Mouse (Mus musculus): Measurements from ENCODE around the gene Hlcs. TPM values are rescaled to one million over a fixed set of nuclear protein-coding genes. Genes with fewer than 3 reads are reported as not detected.
A peak's percentile ranks its signal among the peaks of the same experiment; 100 is the strongest.

Hlcs gene
- polyA plus RNA-seq, 1 experiment from 2014 or later, result 4.0 TPM

DNA sequence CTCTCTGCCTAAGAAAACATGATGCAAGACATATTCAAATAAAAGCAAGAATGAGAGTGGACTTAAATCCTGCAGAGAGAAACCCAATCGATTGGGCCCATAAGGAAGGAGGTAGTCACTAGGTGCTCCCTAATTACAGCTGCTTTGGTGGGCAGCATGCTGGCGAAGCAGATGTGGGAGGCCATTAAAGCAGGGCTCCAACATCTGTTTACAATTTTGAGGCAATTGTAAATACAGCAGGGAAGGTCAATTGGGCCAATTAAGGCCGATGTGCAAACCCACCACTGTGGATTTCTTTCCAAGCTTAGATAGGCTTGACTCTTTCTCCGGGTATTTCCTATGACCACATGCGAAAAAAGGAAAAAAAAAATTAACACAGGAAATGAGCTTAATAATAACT is 117.5 kb downstream of the Hlcs start:
- no peak for DNase-seq (ENCODE audit: low spot score)
- H3K27ac ChIP-seq (ENCODE audit: low read depth, low read length), result no peak overlapping the region
- no peaks in the 10 kb centered on the region for H3K36me3 ChIP-seq (ENCODE audit: control insufficient read depth, insufficient read depth, low read length)
- no peak overlapping the region for H3K4me3 ChIP-seq (ENCODE audit: low read depth, low read length)
- no peak for ATAC-seq
- H3K4me1 ChIP-seq (ENCODE audit: control insufficient read depth, insufficient read depth, low read length), result peaks cover 5% of the 10 kb centered on the region; the same call in 1 of the 2 replicates
- H3K4me2 ChIP-seq (ENCODE audit: low read length), result no peak overlapping the region
- H3K9ac ChIP-seq (ENCODE audit: low read length), result no peak overlapping the region
- no peaks in the 10 kb centered on the region for H3K9me3 ChIP-seq (replicated peaks; ENCODE audit: control insufficient read depth, low read length)
- WGBS, result 78% methylated on average over 5 of the region's 5 CpGs
- 0 out of 2 replicates have a peak, but pooled peaks cover 2% of the 10 kb centered on the region for H3K27me3 ChIP-seq (replicated peaks; ENCODE audit: control insufficient read depth, insufficient read depth, low read length)

DNA sequence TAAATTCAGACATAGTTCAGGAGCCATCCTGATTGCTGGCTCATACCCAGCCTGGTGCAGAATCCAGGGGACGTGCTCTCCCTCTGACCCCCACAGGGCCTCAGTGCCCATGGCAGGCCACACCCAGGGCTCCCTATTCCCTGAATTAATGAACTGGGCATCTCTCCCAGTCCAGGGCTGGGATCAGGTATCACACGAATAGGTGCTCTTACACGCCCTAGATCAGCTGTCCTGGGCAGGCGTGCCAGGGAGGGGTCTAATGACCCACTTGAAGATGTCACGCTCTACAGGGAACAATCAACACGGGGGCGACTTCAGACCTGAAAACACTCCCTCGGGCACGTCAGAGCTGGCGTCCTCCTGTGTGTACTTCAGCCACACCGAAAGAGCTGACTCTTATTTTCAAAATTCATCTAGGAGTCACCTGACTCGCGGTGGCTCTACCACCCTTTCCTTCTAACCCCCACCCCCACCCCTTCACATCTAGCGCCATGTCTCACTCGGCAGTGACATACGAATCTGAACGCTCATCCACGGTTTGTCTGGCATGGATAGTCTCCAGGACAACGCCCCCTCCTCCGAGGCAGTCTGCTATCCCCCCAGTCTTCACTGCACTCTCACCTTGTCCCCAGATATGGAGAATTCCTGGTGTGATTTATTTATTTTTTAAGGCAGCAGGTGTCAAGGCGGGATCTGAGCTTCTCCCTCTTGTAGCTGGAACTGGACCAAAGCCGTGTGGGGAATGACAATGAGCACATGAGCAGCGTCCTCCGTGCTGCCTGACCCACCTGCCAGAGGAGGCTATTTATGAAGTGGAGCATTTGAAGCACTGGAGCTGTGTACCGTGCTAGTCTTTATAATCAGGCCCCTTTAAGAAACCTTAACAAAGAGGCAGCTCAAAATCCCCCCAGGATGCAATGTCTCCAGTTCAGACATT is 121.7 kb downstream of the Hlcs start:
- H3K9me3 ChIP-seq (replicated peaks; ENCODE audit: control insufficient read depth, low read length), result no peaks in the 10 kb centered on the region
- H3K4me1 ChIP-seq (ENCODE audit: control insufficient read depth, insufficient read depth, low read length), result peaks cover 5% of the 10 kb centered on the region; the same call in 1 of the 2 replicates
- H3K27ac ChIP-seq (ENCODE audit: low read depth, low read length), result no peak overlapping the region
- H3K4me2 ChIP-seq (ENCODE audit: low read length), result no peak overlapping the region
- H3K27me3 ChIP-seq (replicated peaks; ENCODE audit: control insufficient read depth, insufficient read depth, low read length), result peaks cover 2% of the 10 kb centered on the region; the same call in 1 of the 2 replicates
- peak; percentile 42 for DNase-seq (ENCODE audit: low spot score)
- ATAC-seq, result 0 out of 2 replicates have a peak, but pooled peaks have one; percentile 40
- H3K36me3 ChIP-seq (ENCODE audit: control insufficient read depth, insufficient read depth, low read length), result no peaks in the 10 kb centered on the region
- 76% methylated on average over 25 of the region's 25 CpGs for WGBS
- H3K9ac ChIP-seq (ENCODE audit: low read length), result no peak overlapping the region
- H3K4me3 ChIP-seq (ENCODE audit: low read depth, low read length), result no peak overlapping the region

DNA sequence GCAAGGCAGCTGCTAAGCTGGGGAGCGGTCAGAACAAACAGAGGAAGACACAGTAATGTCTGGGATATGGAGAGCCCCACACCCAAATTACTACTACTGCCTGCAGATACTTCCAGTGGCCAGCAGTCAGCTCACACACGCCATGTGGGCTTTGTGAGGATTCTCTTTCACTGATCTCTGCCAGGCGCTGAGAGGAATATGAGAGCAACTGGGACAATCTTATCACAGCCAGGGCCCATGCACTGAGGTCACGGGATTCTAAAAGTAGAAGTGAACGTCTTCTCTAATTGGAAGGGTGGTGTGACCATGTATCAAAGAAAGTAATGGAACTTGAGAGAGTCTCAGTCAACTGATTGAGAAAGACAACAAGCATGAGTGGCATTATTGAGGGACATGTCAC is 123.1 kb downstream of the Hlcs start:
- no peak overlapping the region for H3K4me3 ChIP-seq (ENCODE audit: low read depth, low read length)
- no peaks in the 10 kb centered on the region for H3K9me3 ChIP-seq (replicated peaks; ENCODE audit: control insufficient read depth, low read length)
- no peak overlapping the region for H3K4me2 ChIP-seq (ENCODE audit: low read length)
- H3K9ac ChIP-seq (ENCODE audit: low read length), result no peak overlapping the region
- 93% methylated on average over 5 of the region's 5 CpGs for WGBS
- peaks cover 7% of the 10 kb centered on the region; the same call in 1 of the 2 replicates for H3K27me3 ChIP-seq (replicated peaks; ENCODE audit: control insufficient read depth, insufficient read depth, low read length)
- no peaks in the 10 kb centered on the region for H3K36me3 ChIP-seq (ENCODE audit: control insufficient read depth, insufficient read depth, low read length)
- H3K27ac ChIP-seq (ENCODE audit: low read depth, low read length), result no peak overlapping the region
- ATAC-seq, result no peak
- no peak for DNase-seq (ENCODE audit: low spot score)
- H3K4me1 ChIP-seq (ENCODE audit: control insufficient read depth, insufficient read depth, low read length), result peaks cover 5% of the 10 kb centered on the region; the same call in 1 of the 2 replicates

DNA sequence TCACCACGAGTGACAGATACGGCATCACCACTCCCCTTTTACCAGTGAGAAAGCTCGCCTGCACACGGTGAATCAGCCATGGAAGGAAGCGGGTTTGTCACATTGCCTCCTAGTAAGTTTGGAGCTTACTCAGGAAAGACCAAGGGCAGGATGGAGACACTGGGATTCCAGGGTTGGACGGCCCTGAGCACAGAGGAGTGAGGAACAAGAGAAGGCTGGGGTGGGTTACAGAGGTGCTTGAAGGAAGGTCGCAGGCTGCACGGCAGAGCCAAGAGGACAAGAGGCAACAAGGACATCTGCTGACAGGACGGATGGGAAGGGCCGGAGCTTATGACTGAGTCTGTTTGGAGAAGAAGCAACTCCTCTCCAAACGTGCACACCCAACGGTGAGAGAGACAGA is 126.8 kb downstream of the Hlcs start:
- ATAC-seq (no peak), DNase-seq (ENCODE audit: low spot score) (no peak)
- Histone ChIP-seq H3K9ac (ENCODE audit: low read length) (no peak overlapping the region), H3K36me3 (ENCODE audit: control insufficient read depth, insufficient read depth, low read length) (no peaks in the 10 kb centered on the region), H3K27ac (ENCODE audit: low read depth, low read length) (no peak overlapping the region), H3K27me3 (replicated peaks; ENCODE audit: control insufficient read depth, insufficient read depth, low read length) (peaks cover 31% of the 10 kb centered on the region), H3K4me1 (ENCODE audit: control insufficient read depth, insufficient read depth, low read length) (peaks cover 3% of the 10 kb centered on the region; the same call in 1 of the 2 replicates), H3K4me3 (ENCODE audit: low read depth, low read length) (no peak overlapping the region), H3K4me2 (ENCODE audit: low read length) (no peak overlapping the region), H3K9me3 (replicated peaks; ENCODE audit: control insufficient read depth, low read length) (no peaks in the 10 kb centered on the region)
- WGBS, result 84% methylated on average over 12 of the region's 12 CpGs

DNA sequence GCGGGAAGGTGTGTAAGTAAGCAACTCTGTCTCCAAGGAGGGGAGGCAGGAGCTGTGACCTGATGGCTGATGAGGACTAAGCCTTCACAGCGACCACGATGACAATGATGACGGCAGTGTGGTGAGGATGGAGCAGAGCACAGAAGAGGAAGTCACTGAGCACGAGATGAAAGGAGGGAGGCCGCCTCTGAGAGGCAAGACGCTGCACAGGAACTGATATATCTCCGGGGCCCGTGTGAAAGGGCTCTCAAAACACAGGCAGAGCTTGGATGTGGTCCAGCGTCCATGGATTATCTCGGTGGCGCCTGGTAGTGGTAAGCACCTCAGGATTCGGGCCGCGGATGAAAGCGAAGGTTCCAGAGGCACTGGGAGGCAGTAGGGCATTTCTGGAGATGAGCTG is 127.9 kb downstream of the Hlcs start:
- Histone ChIP-seq H3K36me3 (ENCODE audit: control insufficient read depth, insufficient read depth, low read length) (no peaks in the 10 kb centered on the region), H3K9me3 (replicated peaks; ENCODE audit: control insufficient read depth, low read length) (no peaks in the 10 kb centered on the region), H3K27ac (ENCODE audit: low read depth, low read length) (no peak overlapping the region), H3K4me1 (ENCODE audit: control insufficient read depth, insufficient read depth, low read length) (no peaks in the 10 kb centered on the region), H3K4me3 (ENCODE audit: low read depth, low read length) (no peak overlapping the region), H3K9ac (ENCODE audit: low read length) (no peak overlapping the region), H3K4me2 (ENCODE audit: low read length) (no peak overlapping the region), H3K27me3 (replicated peaks; ENCODE audit: control insufficient read depth, insufficient read depth, low read length) (peaks cover 37% of the 10 kb centered on the region)
- ATAC-seq, result no peak
- no peak for DNase-seq (ENCODE audit: low spot score)
- 61% methylated on average over 16 of the region's 16 CpGs for WGBS

DNA sequence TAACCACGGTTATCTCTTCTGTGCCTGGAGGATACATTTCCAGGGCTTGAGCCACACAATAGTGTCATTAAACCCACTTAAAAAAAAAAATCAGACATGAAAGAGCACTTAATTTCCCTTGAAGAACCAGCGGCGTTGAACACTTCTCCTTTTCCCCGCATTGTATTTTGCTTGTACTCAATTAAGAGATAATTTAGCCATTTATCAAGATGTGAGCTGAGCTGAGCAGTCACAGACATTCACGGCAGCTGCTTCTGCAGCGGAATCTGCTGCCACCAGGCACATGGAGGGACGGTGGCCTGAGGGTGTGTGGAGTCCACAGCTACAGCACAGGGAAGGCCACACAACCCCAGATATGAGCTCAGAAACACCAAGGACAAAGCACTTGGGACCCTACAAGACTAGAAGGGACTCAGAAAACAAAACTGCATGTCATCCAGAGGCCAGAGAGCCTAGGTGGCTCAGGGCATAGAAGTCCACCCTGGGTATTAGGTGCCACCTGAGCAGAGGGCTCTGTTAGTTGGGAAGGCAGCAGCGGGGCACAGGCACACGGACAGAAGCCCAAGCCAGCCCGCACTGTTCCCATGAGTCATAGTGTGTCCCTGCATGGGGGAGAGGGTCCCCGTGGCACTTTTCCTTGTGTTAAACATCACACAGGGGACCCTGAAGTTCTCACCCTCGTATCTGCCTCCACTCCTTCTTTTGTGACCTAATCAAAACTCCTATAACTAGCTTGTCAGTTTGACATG is 133.1 kb downstream of the Hlcs start:
- Histone ChIP-seq H3K27me3 (replicated peaks; ENCODE audit: control insufficient read depth, insufficient read depth, low read length) (peaks cover 50% of the 10 kb centered on the region), H3K27ac (ENCODE audit: low read depth, low read length) (no peak overlapping the region), H3K4me3 (ENCODE audit: low read depth, low read length) (no peak overlapping the region), H3K9me3 (replicated peaks; ENCODE audit: control insufficient read depth, low read length) (no peaks in the 10 kb centered on the region), H3K4me1 (ENCODE audit: control insufficient read depth, insufficient read depth, low read length) (peaks cover 27% of the 10 kb centered on the region), H3K4me2 (ENCODE audit: low read length) (peak overlapping the region; percentile 38), H3K36me3 (ENCODE audit: control insufficient read depth, insufficient read depth, low read length) (no peaks in the 10 kb centered on the region), H3K9ac (ENCODE audit: low read length) (no peak overlapping the region; the same call in 1 of the 2 replicates)
- 9% methylated on average over 12 of the region's 12 CpGs for WGBS
- DNase-seq (ENCODE audit: low spot score) (peak; percentile 64), ATAC-seq (peak; percentile 47; the same call in 1 of the 2 replicates)

DNA sequence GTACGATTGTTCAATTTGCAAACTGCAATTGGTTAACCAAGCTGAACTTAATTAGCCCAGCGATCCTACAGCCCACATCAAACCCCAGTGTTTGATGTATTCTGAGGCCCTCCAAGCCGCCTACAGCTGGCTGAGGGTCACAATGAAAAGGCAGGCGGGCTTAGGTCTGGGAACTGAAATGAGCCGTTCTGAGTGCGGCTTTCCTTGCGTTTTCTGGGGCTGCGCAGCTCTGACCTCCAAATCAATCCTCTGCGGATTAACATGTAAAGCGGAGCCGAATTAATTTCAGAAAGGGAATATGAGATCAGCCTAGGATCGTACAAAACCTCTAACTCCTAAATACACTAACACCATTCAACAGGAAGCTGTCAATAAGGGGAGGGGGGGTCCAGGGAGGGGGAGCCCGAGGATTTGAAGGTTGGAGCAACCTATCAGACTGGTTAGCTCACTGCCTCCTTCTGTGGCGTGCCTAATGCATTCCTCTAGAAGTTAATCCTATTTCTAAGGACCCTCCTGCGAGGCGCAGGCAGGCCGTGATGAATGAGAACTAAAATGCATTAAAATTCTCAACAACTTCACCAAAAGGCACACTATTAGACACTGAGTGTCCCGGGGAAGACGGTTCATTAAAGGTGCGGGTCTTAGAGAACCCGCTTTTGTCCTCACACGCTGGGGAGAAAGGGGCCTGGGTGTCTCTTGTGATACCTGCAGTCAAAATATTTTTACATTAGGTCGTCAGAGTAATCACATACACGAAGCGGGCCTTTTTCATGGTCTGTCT is 133.8 kb downstream of the Hlcs start:
- no peaks in the 10 kb centered on the region for H3K36me3 ChIP-seq (ENCODE audit: control insufficient read depth, insufficient read depth, low read length)
- peak overlapping the region; percentile 38 for H3K4me2 ChIP-seq (ENCODE audit: low read length)
- H3K9ac ChIP-seq (ENCODE audit: low read length), result peak overlapping the region; percentile 32; the same call in 1 of the 2 replicates
- H3K27ac ChIP-seq (ENCODE audit: low read depth, low read length), result 0 out of 2 replicates have a peak overlapping the region, but pooled peaks have one; percentile 2
- ATAC-seq (peak; percentile 70), DNase-seq (ENCODE audit: low spot score) (peak; percentile 75)
- H3K4me3 ChIP-seq (ENCODE audit: low read depth, low read length), result 0 out of 2 replicates have a peak overlapping the region, but pooled peaks have one; percentile 3
- under 1% methylated on average over 25 of the region's 25 CpGs for WGBS
- no peaks in the 10 kb centered on the region for H3K9me3 ChIP-seq (replicated peaks; ENCODE audit: control insufficient read depth, low read length)
- H3K4me1 ChIP-seq (ENCODE audit: control insufficient read depth, insufficient read depth, low read length), result peaks cover 27% of the 10 kb centered on the region
- peaks cover 49% of the 10 kb centered on the region for H3K27me3 ChIP-seq (replicated peaks; ENCODE audit: control insufficient read depth, insufficient read depth, low read length)

DNA sequence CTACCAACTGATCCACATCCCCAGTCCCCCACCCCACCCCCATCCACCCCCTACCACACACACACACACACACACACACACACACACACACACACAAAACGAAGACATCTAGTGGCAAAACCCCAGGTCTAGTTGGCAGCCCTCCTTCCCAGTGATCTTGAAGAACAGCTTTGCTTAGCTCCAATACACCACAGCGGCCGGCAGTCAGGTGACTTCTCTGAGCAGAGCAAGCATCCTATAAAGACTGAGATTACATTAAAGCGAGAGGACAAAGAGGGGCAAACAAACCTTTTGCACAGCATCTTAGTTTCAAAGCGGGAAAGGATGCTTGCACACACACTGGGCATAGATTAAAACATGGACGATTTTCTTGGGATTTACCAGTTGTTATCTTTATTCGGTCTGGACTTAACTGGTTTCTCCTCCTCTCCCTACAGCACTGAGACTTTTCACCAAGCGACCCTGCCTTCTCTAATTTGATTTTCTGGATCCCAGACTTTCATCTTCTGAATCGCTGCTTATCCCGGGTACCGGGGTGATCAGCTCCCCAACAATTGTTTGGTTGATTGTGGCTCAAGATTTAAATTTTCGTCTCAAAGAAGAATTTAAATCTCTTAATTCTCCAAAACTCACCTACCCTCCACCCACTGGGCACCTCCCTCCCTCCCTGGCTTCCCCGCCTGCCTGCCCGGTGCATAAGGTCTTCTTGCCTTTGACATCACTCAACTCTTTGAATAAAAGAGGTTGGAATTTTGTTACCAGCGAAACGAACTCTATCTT is 134.7 kb downstream of the Hlcs start:
- H3K9me3 ChIP-seq (replicated peaks; ENCODE audit: control insufficient read depth, low read length), result no peaks in the 10 kb centered on the region
- H3K4me3 ChIP-seq (ENCODE audit: low read depth, low read length), result no peak overlapping the region
- no peak overlapping the region for H3K27ac ChIP-seq (ENCODE audit: low read depth, low read length)
- ATAC-seq, result peak; percentile 8
- H3K36me3 ChIP-seq (ENCODE audit: control insufficient read depth, insufficient read depth, low read length), result no peaks in the 10 kb centered on the region
- H3K9ac ChIP-seq (ENCODE audit: low read length), result no peak overlapping the region
- H3K4me1 ChIP-seq (ENCODE audit: control insufficient read depth, insufficient read depth, low read length), result peaks cover 27% of the 10 kb centered on the region
- H3K27me3 ChIP-seq (replicated peaks; ENCODE audit: control insufficient read depth, insufficient read depth, low read length), result peaks cover 44% of the 10 kb centered on the region
- peak overlapping the region; percentile 38 for H3K4me2 ChIP-seq (ENCODE audit: low read length)
- peak; percentile 49 for DNase-seq (ENCODE audit: low spot score)
- WGBS, result 6% methylated on average over 16 of the region's 16 CpGs
